Mouse (Mus musculus): ENCODE results near the gene Gm31571. TPM values are rescaled to one million over a fixed set of nuclear protein-coding genes. Genes with fewer than 3 reads are reported as not detected.

Gene Gm31571
- total RNA-seq (2023), result not detected

GRCm38 (mm10) chrY:22051253-22051652 is at the start of gene Gm31571:
TSS of gene Gm31571 (minus strand) at chrY:22051353.

Measured in neutrophil, adult 59 days (primary cell).